Mouse (Mus musculus) midbrain, embryonic 14.5 days (tissue): Measurements from ENCODE around the gene Bfsp2. TPM values are rescaled to one million over a fixed set of nuclear protein-coding genes. Genes with fewer than 3 reads are reported as not detected.

ENCODE experiments used
- ATAC-seq: fragments of 200-750 bp; cut with Nextera tagmentation; 2 replicates; pipeline ENCODE4 v1.8.0; 2017; ENCODE audit warnings: moderate number of reproducible peaks, moderate library complexity; ENCODE audit not compliant: low FRiP score, low TSS enrichment
- DNase-seq: peaks from one replicate; pipeline ENCODE4 v3.0.0-alpha.2; 2015
- H3K27ac ChIP-seq: fragments of 300-500 bp; sonication (generic); replicated peaks from 2 replicates; pipeline ENCODE4 v1.5.1; 2014; ENCODE audit warnings: mild to moderate bottlenecking, low read depth, low read length, moderate library complexity
- H3K27me3 ChIP-seq: fragments of 300-500 bp; sonication (generic); 2 replicates; pipeline ENCODE4 v1.6.1; 2014; ENCODE audit warnings: low read length, control low read depth, mixed read lengths; ENCODE audit not compliant: control insufficient read depth, insufficient read depth
- H3K36me3 ChIP-seq: fragments of 300-500 bp; sonication (generic); 2 replicates; pipeline ENCODE4 v1.6.1; 2014; ENCODE audit warnings: low read length, control low read depth; ENCODE audit not compliant: control insufficient read depth, insufficient read depth
- H3K4me1 ChIP-seq: fragments of 300-500 bp; sonication (generic); 2 replicates; pipeline ENCODE4 v1.6.1; 2014; ENCODE audit warnings: mild to moderate bottlenecking, antibody characterized with exemption, low read length, control low read depth; ENCODE audit not compliant: control insufficient read depth, insufficient read depth
- H3K4me2 ChIP-seq: fragments of 300-500 bp; sonication (generic); 2 replicates; pipeline ENCODE4 v1.6.1; 2014; ENCODE audit warnings: mild to moderate bottlenecking, low read length, moderate library complexity
- H3K4me3 ChIP-seq: fragments of 300-500 bp; sonication (generic); replicated peaks from 2 replicates; pipeline ENCODE4 v1.5.1; 2014; ENCODE audit warnings: low read depth, low read length
- H3K9ac ChIP-seq: fragments of 300-500 bp; sonication (generic); replicated peaks from 2 replicates; pipeline ENCODE4 v1.6.1; 2014; ENCODE audit warnings: mild to moderate bottlenecking, low read length, moderate library complexity
- H3K9me3 ChIP-seq: fragments of 300-500 bp; sonication (generic); 2 replicates; pipeline ENCODE4 v1.6.1; 2016; ENCODE audit warnings: low read length, control low read depth, mixed read lengths; ENCODE audit not compliant: control insufficient read depth
- WGBS: fragments of 180-500 bp; shearing (Covaris S2); extraction: QIAGEN DNeasy Blood & Tissue Kit; methylation state at CpG from one replicate; pipeline ENCODE4 v1.1.7; 2014; 5-methylcytosine and 5-hydroxymethylcytosine counted together
- polyA plus RNA-seq: library from polyadenylated mRNA; unstranded; fragments of >200 nt; fragmentation: Nextera tagmentation; extraction: Ambion mirVana; gene quantifications from 2 replicates; pipeline ENCODE4 v1.2.1, GENCODE M21; 2014

Bfsp2 gene
- polyA plus RNA-seq, 1 experiment from 2014 or later, result 2.7 TPM

DNA sequence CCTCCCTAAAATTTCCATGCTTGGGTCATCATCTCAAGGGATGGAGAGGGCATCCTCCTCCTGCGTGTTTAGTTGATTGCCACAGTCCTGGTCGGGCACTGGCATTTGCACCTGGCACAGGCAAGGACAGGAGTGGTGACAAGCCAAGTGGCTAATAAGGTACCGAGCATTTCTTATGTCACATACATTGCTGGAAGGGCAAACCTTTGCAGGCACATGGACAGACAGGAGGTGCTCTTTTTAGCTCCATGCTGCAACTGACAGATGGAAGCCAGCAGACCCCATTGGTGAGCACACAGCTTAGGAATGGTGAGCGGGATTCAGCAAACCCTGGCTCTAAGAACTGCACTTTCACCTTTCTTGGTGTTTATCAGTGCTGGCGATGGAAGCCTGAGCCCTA lies 24.8 kb upstream of the Bfsp2 start:
- Histone ChIP-seq H3K4me3 (no peak overlapping the region), H3K27me3 (no peaks in the 10 kb centered on the region; the same call in 1 of the 2 replicates), H3K9me3 (no peaks in the 10 kb centered on the region), H3K4me1 (peaks cover 45% of the 10 kb centered on the region), H3K9ac (no peak overlapping the region), H3K36me3 (no peaks in the 10 kb centered on the region), H3K27ac (peak overlapping the region; percentile 73), H3K4me2 (no peak overlapping the region)
- DNase-seq, result no peak
- 35% methylated on average over 5 of the region's 5 CpGs for WGBS
- ATAC-seq, result peak; percentile 9

DNA sequence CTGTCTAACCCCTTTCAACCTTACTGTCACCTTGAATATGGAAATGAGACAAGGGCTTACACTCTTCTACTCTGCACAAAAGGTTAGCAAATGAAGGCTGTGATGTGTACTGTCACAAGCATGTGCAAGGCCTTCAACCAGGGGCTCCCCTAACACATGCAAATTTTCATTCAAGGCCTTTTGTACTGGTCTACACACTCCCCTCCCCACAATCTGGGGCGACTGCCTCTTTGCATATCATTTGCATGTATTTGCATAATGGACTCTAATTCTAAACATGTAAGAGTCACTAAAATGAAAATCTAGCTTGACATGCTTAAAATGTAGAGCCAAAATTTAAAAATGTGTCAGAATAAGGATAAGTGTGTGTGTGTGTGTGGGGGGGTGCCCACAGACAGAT lies 24.4 kb upstream of the Bfsp2 start:
- peak; percentile 79 for DNase-seq
- peaks cover under 1% of the 10 kb centered on the region; the same call in 1 of the 2 replicates for H3K27me3 ChIP-seq
- H3K4me1 ChIP-seq, result peaks cover 45% of the 10 kb centered on the region
- H3K9me3 ChIP-seq, result no peaks in the 10 kb centered on the region
- peak overlapping the region; percentile 73 for H3K27ac ChIP-seq
- no peaks in the 10 kb centered on the region for H3K36me3 ChIP-seq
- WGBS, result 20% methylated on average over 1 of the region's 1 CpGs
- no peak overlapping the region for H3K4me3 ChIP-seq
- no peak overlapping the region for H3K4me2 ChIP-seq
- no peak overlapping the region for H3K9ac ChIP-seq
- ATAC-seq, result peak; percentile 88

GRCm38 (mm10) chr9:103503586-103504298 lies 23.5 kb upstream of the Bfsp2 start:
- WGBS, result 93% methylated on average over 3 of the region's 3 CpGs
- Histone ChIP-seq H3K4me3 (no peak overlapping the region), H3K27me3 (peaks cover 9% of the 10 kb centered on the region; the same call in 1 of the 2 replicates), H3K9me3 (no peaks in the 10 kb centered on the region), H3K4me1 (peaks cover 45% of the 10 kb centered on the region), H3K9ac (no peak overlapping the region), H3K4me2 (no peak overlapping the region), H3K36me3 (no peaks in the 10 kb centered on the region), H3K27ac (peak overlapping the region; percentile 73)
- ATAC-seq (no peak), DNase-seq (no peak)

DNA sequence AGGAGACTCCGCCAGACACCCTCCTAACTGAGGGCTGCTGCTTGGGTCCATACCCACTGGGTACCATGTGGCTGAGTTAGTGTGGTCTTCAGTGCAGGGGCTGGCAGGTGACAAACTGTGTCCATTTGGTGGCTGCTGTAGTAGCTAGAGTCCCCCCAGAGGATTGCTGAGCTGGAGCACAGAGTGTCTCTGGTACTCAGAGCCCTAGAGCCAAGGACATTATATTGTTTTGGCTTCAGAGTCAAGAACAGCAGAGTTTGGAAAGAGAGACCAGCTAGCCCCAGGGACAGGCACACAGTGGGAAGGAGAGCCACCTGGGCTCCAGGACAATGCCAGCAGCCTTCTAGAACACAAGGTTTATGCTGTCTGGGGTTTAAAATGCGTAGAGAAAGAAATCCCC lies 22.4 kb upstream of the Bfsp2 start:
- H3K9me3 ChIP-seq, result no peaks in the 10 kb centered on the region
- WGBS, result 56% methylated on average over 2 of the region's 2 CpGs
- H3K4me2 ChIP-seq, result no peak overlapping the region
- H3K27ac ChIP-seq, result no peak overlapping the region
- H3K27me3 ChIP-seq, result peaks cover 14% of the 10 kb centered on the region; the same call in 1 of the 2 replicates
- H3K9ac ChIP-seq, result no peak overlapping the region
- H3K4me3 ChIP-seq, result no peak overlapping the region
- ATAC-seq (no peak), DNase-seq (no peak)
- no peaks in the 10 kb centered on the region for H3K36me3 ChIP-seq
- H3K4me1 ChIP-seq, result peaks cover 45% of the 10 kb centered on the region

GRCm38 (mm10) chr9:103501861-103502364 lies 21.7 kb upstream of the Bfsp2 start:
- no peaks in the 10 kb centered on the region for H3K36me3 ChIP-seq
- DNase-seq (peak; percentile 86), ATAC-seq (peak; percentile 53; the same call in 1 of the 2 replicates)
- whole genome bisulfite sequencing, result 2% methylated on average over 14 of the region's 14 CpGs
- no peaks in the 10 kb centered on the region for H3K9me3 ChIP-seq
- peaks cover 16% of the 10 kb centered on the region for H3K27me3 ChIP-seq
- H3K9ac ChIP-seq, result no peak overlapping the region
- no peak overlapping the region for H3K4me3 ChIP-seq
- H3K4me2 ChIP-seq, result peak overlapping the region; percentile 14; the same call in 1 of the 2 replicates
- H3K4me1 ChIP-seq, result peaks cover 45% of the 10 kb centered on the region
- H3K27ac ChIP-seq, result peak overlapping the region; percentile 32; the same call in 1 of the 2 replicates

- DNase-seq (no peak), ATAC-seq (no peak)
- H3K9ac ChIP-seq, result no peak overlapping the region
- H3K27me3 ChIP-seq, result peaks cover 20% of the 10 kb centered on the region
- H3K4me2 ChIP-seq, result no peak overlapping the region
- 90% methylated on average over 18 of the region's 18 CpGs for WGBS
- no peaks in the 10 kb centered on the region for H3K36me3 ChIP-seq
- H3K4me1 ChIP-seq, result peaks cover 33% of the 10 kb centered on the region
- H3K27ac ChIP-seq, result no peak overlapping the region
- H3K9me3 ChIP-seq, result no peaks in the 10 kb centered on the region
- H3K4me3 ChIP-seq, result no peak overlapping the region
Measured at GRCm38 (mm10) chr9:103499366-103499765, 19.1 kb upstream of the Bfsp2 start.

DNA sequence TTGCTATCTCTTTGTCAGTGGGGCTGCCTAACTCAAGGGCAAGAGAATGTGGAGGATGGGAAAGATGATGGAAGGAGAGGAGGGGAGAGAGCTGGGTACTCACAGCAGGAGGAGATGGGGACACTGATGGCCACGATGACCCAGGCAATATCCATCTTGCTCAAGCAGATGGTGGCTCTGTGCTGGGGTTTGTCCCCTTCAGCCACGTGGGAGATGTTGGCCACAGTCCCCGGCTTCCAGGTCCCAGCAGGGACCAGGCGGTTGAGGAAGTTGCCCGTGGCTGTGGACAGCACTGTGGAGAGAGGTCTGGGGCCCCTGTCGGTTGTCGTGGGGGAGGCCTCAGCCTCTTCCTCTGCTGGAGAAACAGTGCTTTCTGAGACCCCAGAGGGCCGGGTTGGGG lies 18.5 kb upstream of the Bfsp2 start:
- peaks cover 26% of the 10 kb centered on the region for H3K4me1 ChIP-seq
- peaks cover 20% of the 10 kb centered on the region for H3K27me3 ChIP-seq
- no peaks in the 10 kb centered on the region for H3K36me3 ChIP-seq
- DNase-seq (no peak), ATAC-seq (no peak)
- H3K4me3 ChIP-seq, result no peak overlapping the region
- no peak overlapping the region for H3K9ac ChIP-seq
- WGBS, result 84% methylated on average over 8 of the region's 8 CpGs
- no peak overlapping the region for H3K4me2 ChIP-seq
- H3K27ac ChIP-seq, result no peak overlapping the region
- no peaks in the 10 kb centered on the region for H3K9me3 ChIP-seq

DNA sequence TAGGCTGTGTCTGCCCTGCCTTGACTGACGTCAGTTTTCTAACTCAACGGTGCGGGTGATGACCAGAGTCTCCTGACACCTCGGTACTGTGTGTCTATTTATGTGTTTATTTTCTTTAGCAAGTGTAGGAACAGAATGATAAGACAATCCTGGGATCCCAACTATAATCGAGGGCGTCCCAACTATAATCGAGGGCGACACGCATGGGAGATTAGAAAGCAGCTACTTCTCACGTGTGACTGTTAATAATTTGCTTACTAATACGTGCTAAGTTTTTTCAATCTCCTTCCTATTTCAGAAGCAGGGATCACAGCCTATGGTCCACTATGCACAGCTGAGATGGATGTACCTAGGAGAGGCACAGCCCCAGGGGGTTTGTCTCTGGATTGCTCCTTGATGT lies 15.2 kb upstream of the Bfsp2 start:
- peaks cover 20% of the 10 kb centered on the region for H3K27me3 ChIP-seq
- no peak overlapping the region for H3K9ac ChIP-seq
- no peaks in the 10 kb centered on the region for H3K9me3 ChIP-seq
- peaks cover 8% of the 10 kb centered on the region; the same call in 1 of the 2 replicates for H3K4me1 ChIP-seq
- H3K27ac ChIP-seq, result no peak overlapping the region
- ATAC-seq, result no peak
- H3K4me3 ChIP-seq, result no peak overlapping the region
- no peak overlapping the region for H3K4me2 ChIP-seq
- H3K36me3 ChIP-seq, result no peaks in the 10 kb centered on the region
- 77% methylated on average over 11 of the region's 11 CpGs for WGBS
- no peak for DNase-seq
